Mouse (Mus musculus) thymus, postnatal 14 days (tissue): ENCODE results near the gene Ccnd2.

Experiments used
- DNase-seq: peaks from one replicate; pipeline ENCODE4 v3.0.0; 2021

Gene Ccnd2

GRCm38 (mm10) chr6:127152106-127152951 lies at the start of gene Ccnd2:
Ccnd2 (minus strand) TSS chr6:127152193.
- peak; percentile 74 for DNase-seq

- DNase-seq, result no peak
These were observed 45.0 kb upstream of the Ccnd2 start for GRCm38 (mm10) chr6:127196985-127197384.

- DNase-seq, result no peak
These were observed 29.3 kb upstream of the Ccnd2 start for GRCm38 (mm10) chr6:127181296-127181695.

GRCm38 (mm10) chr6:127179056-127179759 lies 27.2 kb upstream of the Ccnd2 start:
- DNase-seq, result no peak

- DNase-seq, result peak; percentile 55
These were observed 26.0 kb upstream of the Ccnd2 start for GRCm38 (mm10) chr6:127177962-127178361.

- no peak for DNase-seq
These were observed 25.4 kb upstream of the Ccnd2 start for GRCm38 (mm10) chr6:127177441-127177840.

- no peak for DNase-seq
These were observed 20.5 kb upstream of the Ccnd2 start for GRCm38 (mm10) chr6:127172461-127172860.

- no peak for DNase-seq
These were observed 18.7 kb upstream of the Ccnd2 start for GRCm38 (mm10) chr6:127170734-127171133.

GRCm38 (mm10) chr6:127165663-127166062 lies 13.7 kb upstream of the Ccnd2 start:
- peak; percentile 40 for DNase-seq

- DNase-seq, result no peak
These were observed 10.8 kb upstream of the Ccnd2 start for GRCm38 (mm10) chr6:127162842-127163241.

GRCm38 (mm10) chr6:127157321-127157720 lies 5.3 kb upstream of the Ccnd2 start:
- no peak for DNase-seq

- DNase-seq, result peak; percentile 51
These were observed 3.5 kb upstream of the Ccnd2 start for GRCm38 (mm10) chr6:127155468-127155867.

GRCm38 (mm10) chr6:127154708-127155268 lies 2.8 kb upstream of the Ccnd2 start:
- peak; percentile 80 for DNase-seq

- no peak for DNase-seq
These were observed 2.1 kb upstream of the Ccnd2 start for GRCm38 (mm10) chr6:127153972-127154707.

- DNase-seq, result peak; percentile 36
These were observed 1.4 kb upstream of the Ccnd2 start for GRCm38 (mm10) chr6:127153296-127153800.

GRCm38 (mm10) chr6:127151565-127152105 lies 358 bp downstream of the Ccnd2 start:
- peak; percentile 53 for DNase-seq

GRCm38 (mm10) chr6:127150663-127151564 lies 1.1 kb downstream of the Ccnd2 start:
- DNase-seq, result peak; percentile 57

GRCm38 (mm10) chr6:127149944-127150662 lies 1.9 kb downstream of the Ccnd2 start:
- DNase-seq, result no peak

GRCm38 (mm10) chr6:127149303-127149943 lies 2.6 kb downstream of the Ccnd2 start:
- peak; percentile 53 for DNase-seq
